Mouse (Mus musculus) liver, adult 2 months (tissue): Measurements from ENCODE around the gene Hoxa4.

Source experiments
- CTCF ChIP-seq: fragments of 200-500 bp; IDR thresholded peaks from 2 replicates; pipeline ENCODE4 v1.5.1; 2011; ENCODE audit warnings: low read depth, low read length, control low read depth
- POLR2A ChIP-seq: fragments of 200-500 bp; IDR thresholded peaks from 2 replicates; pipeline ENCODE4 v1.6.1; 2011; ENCODE audit warnings: low read length, control low read depth; ENCODE audit not compliant: insufficient read depth; ENCODE audit errors: extremely low read depth

DNA sequence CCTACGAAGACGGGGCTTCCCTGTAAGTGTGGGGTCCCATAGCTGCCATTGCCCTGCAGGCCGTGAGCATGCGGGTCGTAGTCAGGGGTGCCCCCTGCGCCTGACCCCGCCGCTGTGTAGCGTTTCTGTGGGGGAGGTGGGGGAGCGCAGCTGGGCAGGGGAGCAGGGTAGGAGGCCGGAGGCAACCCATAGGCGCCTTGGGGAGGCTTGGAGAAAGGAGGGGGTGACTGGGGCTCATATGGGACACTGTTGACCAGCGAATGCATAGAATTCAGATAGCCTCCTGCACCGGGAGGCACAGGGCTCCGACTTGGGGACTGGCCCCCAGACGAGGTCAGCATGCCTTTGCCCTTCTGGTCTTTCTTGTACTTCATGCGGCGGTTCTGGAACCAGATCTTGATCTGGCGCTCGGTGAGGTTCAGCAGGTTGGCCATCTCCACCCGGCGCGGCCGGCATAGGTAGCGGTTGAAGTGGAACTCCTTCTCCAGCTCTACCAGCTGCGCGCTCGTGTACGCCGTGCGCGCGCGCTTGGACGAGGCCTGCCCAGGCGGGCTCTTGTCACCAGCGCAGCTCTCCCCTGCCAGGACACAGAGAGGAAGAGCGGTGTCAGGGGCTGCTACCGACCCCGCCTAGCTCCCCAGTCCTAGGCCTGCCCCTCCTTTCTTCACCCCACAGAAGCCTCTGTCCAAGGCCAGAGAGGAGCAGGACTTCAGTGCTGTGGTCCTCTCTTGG lies 21.2 kb downstream of the Hoxa4 start:
- TF ChIP-seq POLR2A (no peak), CTCF (no peak)
